Mouse (Mus musculus): ENCODE results near the gene Gm11541. TPM values are rescaled to one million over a fixed set of nuclear protein-coding genes. Genes with fewer than 3 reads are reported as not detected.
"Not testable (repeated sequence)": the region's sequence is repeated elsewhere in the genome, so short reads cannot be mapped to it uniquely, and the experiment has no call there.

Gene Gm11541
- polyA plus RNA-seq, 1 experiment from 2014 or later, result 0.07 TPM

DNA sequence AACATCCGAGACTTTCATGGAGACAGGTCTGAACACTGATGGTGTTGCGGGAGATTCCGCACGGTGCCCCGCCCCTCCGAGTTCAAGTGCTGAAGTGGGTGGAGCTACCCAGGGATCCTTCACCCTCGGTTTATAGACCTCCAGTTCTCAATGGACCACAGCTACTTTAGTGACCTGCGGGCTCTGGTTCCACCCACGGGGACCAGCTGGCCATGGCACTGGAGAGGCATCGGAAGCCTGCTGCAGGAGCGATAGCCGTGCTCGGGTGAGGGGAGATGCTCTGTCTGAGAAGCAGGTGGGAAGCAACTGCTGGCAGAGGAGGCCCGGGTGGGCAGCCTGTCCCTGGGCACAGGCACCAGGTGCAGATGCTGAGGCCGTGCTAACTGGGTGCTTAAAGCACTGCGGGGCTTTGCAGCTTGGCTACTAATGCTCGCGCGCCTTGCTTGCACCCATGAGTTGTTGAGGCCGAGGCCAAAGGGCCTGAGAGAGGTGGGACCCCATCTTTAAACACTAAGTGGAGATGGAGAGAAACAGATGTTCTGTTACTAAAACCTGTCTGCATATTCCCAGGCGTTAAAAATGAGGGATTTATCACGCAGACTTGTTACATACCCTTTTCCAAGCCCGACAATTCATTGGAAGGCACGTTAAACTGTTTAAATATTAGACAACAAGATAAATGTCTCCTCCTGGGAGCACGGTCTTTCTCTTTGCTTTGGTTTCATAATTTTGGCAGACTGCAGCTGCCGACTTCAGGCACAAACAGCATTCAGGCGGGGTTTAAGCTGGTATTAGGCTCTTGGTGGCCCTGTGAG is 2.7 kb downstream of the Gm11541 start:
- Histone ChIP-seq H3K4me1 (replicated peaks; ENCODE audit: control insufficient read depth, insufficient read depth, low read length) (no peaks in the 10 kb centered on the region), H3K27me3 (replicated peaks; ENCODE audit: control insufficient read depth, insufficient read depth, low read length) (0 out of 2 replicates have a peak, but pooled peaks cover 6% of the 10 kb centered on the region), H3K27ac (ENCODE audit: low read depth, low read length) (no peak overlapping the region), H3K9ac (ENCODE audit: low read depth, low read length) (no peak overlapping the region), H3K4me3 (ENCODE audit: low read depth, low read length) (no peak overlapping the region; the same call in 1 of the 2 replicates), H3K36me3 (ENCODE audit: control insufficient read depth, insufficient read depth) (no peaks in the 10 kb centered on the region), H3K9me3 (ENCODE audit: control insufficient read depth) (no peaks in the 10 kb centered on the region), H3K4me2 (replicated peaks; ENCODE audit: low read depth) (peak overlapping the region; percentile 37)
- no peak for TF ChIP-seq CTCF (IDR thresholded peaks at IDR 0.05; ENCODE audit: low read depth)
- WGBS, result 41% methylated on average over 27 of the region's 27 CpGs
- ATAC-seq, result no peak

DNA sequence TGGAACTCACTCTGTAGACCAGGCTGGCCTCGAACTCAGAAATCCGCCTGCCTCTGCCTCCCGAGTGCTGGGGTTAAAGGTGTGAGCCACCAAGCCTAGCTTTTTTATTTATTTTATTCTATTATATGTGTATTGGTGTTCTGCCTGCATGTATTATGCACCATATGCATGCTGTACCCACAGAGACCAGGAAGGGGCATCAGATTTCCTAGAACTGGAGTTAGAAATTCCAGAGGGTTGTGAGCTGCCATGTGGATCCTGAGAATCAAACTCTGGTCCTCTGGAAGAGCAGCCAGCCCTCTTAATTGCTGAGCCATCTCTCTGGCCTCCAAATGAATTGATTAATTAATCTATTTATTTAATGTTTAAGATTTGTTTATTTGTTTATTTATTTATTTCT is 4.9 kb downstream of the Gm11541 start:
- H3K4me2 ChIP-seq (replicated peaks; ENCODE audit: low read depth), result no peak overlapping the region
- H3K4me3 ChIP-seq (ENCODE audit: low read depth, low read length), result no peak overlapping the region
- no peak overlapping the region for H3K9ac ChIP-seq (ENCODE audit: low read depth, low read length)
- H3K4me1 ChIP-seq (replicated peaks; ENCODE audit: control insufficient read depth, insufficient read depth, low read length), result no peaks in the 10 kb centered on the region
- H3K27me3 ChIP-seq (replicated peaks; ENCODE audit: control insufficient read depth, insufficient read depth, low read length), result 0 out of 2 replicates have a peak, but pooled peaks cover 6% of the 10 kb centered on the region
- 94% methylated on average over 3 of the region's 3 CpGs for WGBS
- no peak for TF ChIP-seq CTCF (IDR thresholded peaks at IDR 0.05; ENCODE audit: low read depth)
- H3K36me3 ChIP-seq (ENCODE audit: control insufficient read depth, insufficient read depth), result no peaks in the 10 kb centered on the region
- no peaks in the 10 kb centered on the region for H3K9me3 ChIP-seq (ENCODE audit: control insufficient read depth)
- no peak for ATAC-seq
- H3K27ac ChIP-seq (ENCODE audit: low read depth, low read length), result no peak overlapping the region

DNA sequence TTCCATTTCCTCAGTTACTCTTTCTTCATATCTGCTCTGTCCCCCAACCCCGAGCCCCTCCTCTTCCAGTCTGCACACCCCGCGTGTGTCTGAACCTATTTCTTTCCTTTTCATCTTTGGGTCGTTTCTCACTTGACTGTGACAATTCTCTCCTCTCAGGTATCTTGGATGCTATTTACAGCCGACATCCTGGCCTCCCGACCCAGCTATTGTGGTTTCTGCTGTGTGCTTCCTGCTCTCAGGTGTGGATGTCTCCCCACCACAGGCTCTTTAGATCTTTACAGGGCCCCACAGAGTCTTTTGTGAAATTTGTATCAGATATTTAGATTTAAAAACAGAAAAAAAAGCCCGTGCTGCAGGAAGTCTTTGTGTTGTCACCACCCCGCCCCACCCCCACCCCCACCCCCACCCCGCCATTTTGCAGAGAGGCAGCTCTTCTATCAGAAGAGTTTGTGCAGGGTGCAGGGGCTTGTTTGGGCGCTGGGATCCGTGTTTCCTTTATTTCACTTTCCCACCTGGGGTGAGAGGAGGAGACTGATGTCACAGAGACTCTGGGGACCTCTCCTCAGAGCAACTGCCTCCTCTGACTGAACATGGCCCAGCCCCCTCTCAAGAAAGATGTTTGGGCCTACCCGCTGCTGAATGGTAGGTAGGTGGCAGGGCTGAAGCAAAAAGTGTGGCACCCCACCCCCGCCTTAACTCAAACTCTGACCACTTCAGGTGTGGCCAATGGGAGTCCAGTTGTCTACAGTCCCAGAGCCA is 6.4 kb downstream of the Gm11541 start:
- H3K9ac ChIP-seq (ENCODE audit: low read depth, low read length), result no peak overlapping the region
- H3K9me3 ChIP-seq (ENCODE audit: control insufficient read depth), result no peaks in the 10 kb centered on the region
- TF ChIP-seq CTCF (IDR thresholded peaks at IDR 0.05; ENCODE audit: low read depth), result no peak
- no peak for ATAC-seq
- H3K27ac ChIP-seq (ENCODE audit: low read depth, low read length), result no peak overlapping the region
- no peak overlapping the region for H3K4me2 ChIP-seq (replicated peaks; ENCODE audit: low read depth)
- no peaks in the 10 kb centered on the region for H3K4me1 ChIP-seq (replicated peaks; ENCODE audit: control insufficient read depth, insufficient read depth, low read length)
- 0 out of 2 replicates have a peak, but pooled peaks cover 6% of the 10 kb centered on the region for H3K27me3 ChIP-seq (replicated peaks; ENCODE audit: control insufficient read depth, insufficient read depth, low read length)
- H3K36me3 ChIP-seq (ENCODE audit: control insufficient read depth, insufficient read depth), result no peaks in the 10 kb centered on the region
- WGBS, result 53% methylated on average over 13 of the region's 13 CpGs
- no peak overlapping the region for H3K4me3 ChIP-seq (ENCODE audit: low read depth, low read length)

DNA sequence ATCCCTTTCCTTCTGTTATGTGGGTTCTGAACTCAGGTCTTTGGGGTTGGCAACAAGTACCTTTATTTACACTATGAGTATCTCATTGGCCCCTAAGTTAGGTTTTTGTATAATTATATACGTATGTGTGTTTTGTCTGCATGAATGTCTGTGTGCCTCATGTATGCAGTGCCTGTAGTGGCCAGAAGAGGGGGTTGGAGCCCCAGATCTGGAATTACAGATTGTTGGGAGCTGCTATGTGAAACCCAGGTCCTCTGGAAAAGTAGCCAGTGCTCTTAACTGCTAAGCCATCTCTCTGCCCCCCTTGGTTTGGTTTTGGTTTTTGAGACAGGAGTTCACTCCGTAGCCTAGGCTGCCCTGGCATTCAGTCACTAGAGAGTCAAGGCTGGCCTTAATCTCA is 7.2 kb downstream of the Gm11541 start:
- H3K4me3 ChIP-seq (ENCODE audit: low read depth, low read length), result no peak overlapping the region
- H3K27ac ChIP-seq (ENCODE audit: low read depth, low read length), result no peak overlapping the region
- no peak overlapping the region for H3K4me2 ChIP-seq (replicated peaks; ENCODE audit: low read depth)
- TF ChIP-seq CTCF (IDR thresholded peaks at IDR 0.05; ENCODE audit: low read depth), result peak; percentile 40
- H3K4me1 ChIP-seq (replicated peaks; ENCODE audit: control insufficient read depth, insufficient read depth, low read length), result no peaks in the 10 kb centered on the region
- no peak for ATAC-seq
- H3K27me3 ChIP-seq (replicated peaks; ENCODE audit: control insufficient read depth, insufficient read depth, low read length), result 0 out of 2 replicates have a peak, but pooled peaks cover 6% of the 10 kb centered on the region
- no peak overlapping the region for H3K9ac ChIP-seq (ENCODE audit: low read depth, low read length)
- H3K36me3 ChIP-seq (ENCODE audit: control insufficient read depth, insufficient read depth), result no peaks in the 10 kb centered on the region
- 93% methylated on average over 2 of the region's 2 CpGs for WGBS
- H3K9me3 ChIP-seq (ENCODE audit: control insufficient read depth), result no peaks in the 10 kb centered on the region

DNA sequence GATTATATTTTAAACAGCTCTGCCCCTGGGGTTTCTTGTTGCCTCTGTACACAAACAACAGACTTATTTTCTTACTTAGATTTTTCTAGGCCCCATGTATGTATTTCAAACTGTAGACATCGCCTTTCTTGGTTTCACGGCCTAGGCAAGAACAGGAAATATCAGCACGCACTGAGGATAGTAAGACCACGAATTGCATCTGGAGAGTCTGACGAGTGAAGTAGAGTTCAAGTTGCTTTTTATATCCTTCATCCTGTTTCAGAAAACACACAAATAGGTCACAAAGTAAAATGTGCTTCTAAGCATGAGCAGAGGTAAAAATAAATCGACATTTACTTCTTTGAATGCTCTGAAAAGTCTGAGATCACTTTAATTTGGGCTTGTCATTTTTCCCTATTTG is 8.8 kb downstream of the Gm11541 start:
- 72% methylated on average over 6 of the region's 6 CpGs for WGBS
- H3K27me3 ChIP-seq (replicated peaks; ENCODE audit: control insufficient read depth, insufficient read depth, low read length), result no peaks in the 10 kb centered on the region
- no peaks in the 10 kb centered on the region for H3K9me3 ChIP-seq (ENCODE audit: control insufficient read depth)
- no peaks in the 10 kb centered on the region for H3K36me3 ChIP-seq (ENCODE audit: control insufficient read depth, insufficient read depth)
- H3K4me3 ChIP-seq (ENCODE audit: low read depth, low read length), result no peak overlapping the region
- H3K4me1 ChIP-seq (replicated peaks; ENCODE audit: control insufficient read depth, insufficient read depth, low read length), result no peaks in the 10 kb centered on the region
- ATAC-seq, result no peak
- no peak overlapping the region for H3K9ac ChIP-seq (ENCODE audit: low read depth, low read length)
- H3K4me2 ChIP-seq (replicated peaks; ENCODE audit: low read depth), result no peak overlapping the region
- no peak for TF ChIP-seq CTCF (IDR thresholded peaks at IDR 0.05; ENCODE audit: low read depth)
- H3K27ac ChIP-seq (ENCODE audit: low read depth, low read length), result no peak overlapping the region

DNA sequence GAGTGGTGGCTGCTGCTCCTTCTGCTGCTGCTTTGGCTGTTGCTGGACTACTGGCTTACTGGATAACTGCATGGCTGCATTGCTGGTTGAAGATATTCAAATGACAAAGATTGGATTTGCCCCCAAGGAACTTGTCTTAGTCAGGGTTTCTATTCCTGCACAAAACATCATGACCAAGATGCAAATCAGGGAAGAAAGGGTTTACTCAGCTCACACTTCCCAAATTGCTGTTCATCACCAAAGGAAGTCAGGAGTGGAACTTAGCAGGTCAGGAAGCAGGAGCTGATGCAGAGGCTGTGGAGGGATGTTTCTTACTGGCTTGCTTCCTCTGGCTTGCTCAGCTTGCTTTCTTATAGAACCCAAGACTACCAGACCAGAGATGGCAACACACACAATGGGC is 11.8 kb downstream of the Gm11541 start:
- H3K9ac ChIP-seq (ENCODE audit: low read depth, low read length); H3K4me3 ChIP-seq (ENCODE audit: low read depth, low read length); ATAC-seq; H3K27me3 ChIP-seq (replicated peaks; ENCODE audit: control insufficient read depth, insufficient read depth, low read length); H3K27ac ChIP-seq (ENCODE audit: low read depth, low read length); H3K4me1 ChIP-seq (replicated peaks; ENCODE audit: control insufficient read depth, insufficient read depth, low read length); H3K36me3 ChIP-seq (ENCODE audit: control insufficient read depth, insufficient read depth); H3K4me2 ChIP-seq (replicated peaks; ENCODE audit: low read depth); H3K9me3 ChIP-seq (ENCODE audit: control insufficient read depth): not testable (repeated sequence)

Data from intestine, postnatal 0 days (tissue).